Mouse (Mus musculus): ENCODE measurements at regions not wholly inside any gene's neighbourhood (a gene's known extent, or its start where the extent isn't known, plus 50 kb on each side); places are given as distances from the start of the nearest gene placed in this dataset.

DNA sequence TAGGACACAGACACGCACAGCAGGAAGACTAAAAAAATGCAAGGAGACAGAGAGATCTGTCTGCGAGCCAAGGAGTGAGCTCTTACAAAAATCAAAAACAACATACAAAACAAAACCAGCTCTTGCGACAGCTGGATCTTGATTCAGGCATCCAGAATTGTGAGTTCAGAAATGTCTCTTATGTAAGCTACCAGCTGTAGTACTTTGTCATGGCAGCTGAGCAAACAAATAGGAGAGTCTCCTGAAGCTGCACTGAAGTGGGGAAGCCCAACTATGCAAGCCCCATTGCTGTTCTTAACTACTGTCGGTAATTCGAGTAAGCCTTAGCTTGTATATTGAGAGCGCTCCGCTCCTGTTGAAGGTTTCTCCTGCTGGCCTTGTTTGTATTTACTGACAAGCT is 856.8 kb upstream of the Car8 start:
- TF ChIP-seq GATA1 (IDR thresholded peaks at IDR 0.05; ENCODE audit: borderline replicate concordance, low read length) (no peak), FLI1 (IDR thresholded peaks at IDR 0.05; ENCODE audit: low read length) (no peak)
- Histone ChIP-seq H3K9me3 (no peaks in the 10 kb centered on the region), H3K4me1 (peaks cover 15% of the 10 kb centered on the region), H3K27me3 (replicated peaks) (peaks cover 34% of the 10 kb centered on the region), H3K4me3 (replicated peaks) (no peak overlapping the region), H3K36me3 (replicated peaks; ENCODE audit: low read length) (no peaks in the 10 kb centered on the region)

- TF ChIP-seq GATA1 (IDR thresholded peaks at IDR 0.05; ENCODE audit: borderline replicate concordance, low read length) = no peak
- TF ChIP-seq FLI1 (IDR thresholded peaks at IDR 0.05; ENCODE audit: low read length) = no peak
- no peaks in the 10 kb centered on the region for H3K9me3 ChIP-seq
- peaks cover 35% of the 10 kb centered on the region for H3K27me3 ChIP-seq (replicated peaks)
- peak overlapping the region; percentile 33 for H3K4me3 ChIP-seq (replicated peaks)
- no peaks in the 10 kb centered on the region for H3K36me3 ChIP-seq (replicated peaks; ENCODE audit: low read length)
- H3K4me1 ChIP-seq = peaks cover 18% of the 10 kb centered on the region
Measured at GRCm38 (mm10) chr4:9094522-9094921, 855.7 kb upstream of the Car8 start.

- Histone ChIP-seq H3K27me3 (replicated peaks) (peaks cover 34% of the 10 kb centered on the region), H3K36me3 (replicated peaks; ENCODE audit: low read length) (no peaks in the 10 kb centered on the region), H3K4me3 (replicated peaks) (no peak overlapping the region), H3K9me3 (no peaks in the 10 kb centered on the region), H3K4me1 (peaks cover 17% of the 10 kb centered on the region)
- TF ChIP-seq GATA1 (IDR thresholded peaks at IDR 0.05; ENCODE audit: borderline replicate concordance, low read length) = no peak
- TF ChIP-seq FLI1 (IDR thresholded peaks at IDR 0.05; ENCODE audit: low read length) = no peak
Measured at GRCm38 (mm10) chr4:9094076-9094475, 855.2 kb upstream of the Car8 start.

- Histone ChIP-seq H3K4me1 (peaks cover 17% of the 10 kb centered on the region), H3K36me3 (replicated peaks; ENCODE audit: low read length) (no peaks in the 10 kb centered on the region), H3K27me3 (replicated peaks) (peaks cover 14% of the 10 kb centered on the region), H3K9me3 (0 out of 2 replicates have a peak, but pooled peaks cover 4% of the 10 kb centered on the region), H3K4me3 (replicated peaks) (no peak overlapping the region)
- TF ChIP-seq GATA1 (IDR thresholded peaks at IDR 0.05; ENCODE audit: borderline replicate concordance, low read length) (no peak), FLI1 (IDR thresholded peaks at IDR 0.05; ENCODE audit: low read length) (no peak)
Measured at GRCm38 (mm10) chr4:9083526-9083925, 844.7 kb upstream of the Car8 start.

- H3K27me3 ChIP-seq (replicated peaks) = peaks cover 12% of the 10 kb centered on the region
- H3K36me3 ChIP-seq (replicated peaks; ENCODE audit: low read length) = no peaks in the 10 kb centered on the region
- H3K4me3 ChIP-seq (replicated peaks) = no peak overlapping the region
- TF ChIP-seq GATA1 (IDR thresholded peaks at IDR 0.05; ENCODE audit: borderline replicate concordance, low read length) (no peak), FLI1 (IDR thresholded peaks at IDR 0.05; ENCODE audit: low read length) (no peak)
- H3K9me3 ChIP-seq = 0 out of 2 replicates have a peak, but pooled peaks cover 4% of the 10 kb centered on the region
- H3K4me1 ChIP-seq = peaks cover 17% of the 10 kb centered on the region
Measured at GRCm38 (mm10) chr4:9081701-9082562, 843.1 kb upstream of the Car8 start.

GRCm38 (mm10) chr4:9080821-9081493 is 842.1 kb upstream of the Car8 start:
- Histone ChIP-seq H3K36me3 (replicated peaks; ENCODE audit: low read length) (no peaks in the 10 kb centered on the region), H3K27me3 (replicated peaks) (peaks cover 10% of the 10 kb centered on the region), H3K4me3 (replicated peaks) (no peak overlapping the region), H3K9me3 (0 out of 2 replicates have a peak, but pooled peaks cover 4% of the 10 kb centered on the region), H3K4me1 (peaks cover 17% of the 10 kb centered on the region)
- no peak for TF ChIP-seq GATA1 (IDR thresholded peaks at IDR 0.05; ENCODE audit: borderline replicate concordance, low read length)
- TF ChIP-seq FLI1 (IDR thresholded peaks at IDR 0.05; ENCODE audit: low read length) = no peak

- Histone ChIP-seq H3K4me1 (peaks cover 17% of the 10 kb centered on the region), H3K27me3 (replicated peaks) (peaks cover 12% of the 10 kb centered on the region), H3K36me3 (replicated peaks; ENCODE audit: low read length) (no peaks in the 10 kb centered on the region), H3K9me3 (0 out of 2 replicates have a peak, but pooled peaks cover 4% of the 10 kb centered on the region), H3K4me3 (replicated peaks) (no peak overlapping the region)
- TF ChIP-seq FLI1 (IDR thresholded peaks at IDR 0.05; ENCODE audit: low read length) = no peak
- TF ChIP-seq GATA1 (IDR thresholded peaks at IDR 0.05; ENCODE audit: borderline replicate concordance, low read length) = no peak
Measured at GRCm38 (mm10) chr4:9079828-9080245, 841.0 kb upstream of the Car8 start.

DNA sequence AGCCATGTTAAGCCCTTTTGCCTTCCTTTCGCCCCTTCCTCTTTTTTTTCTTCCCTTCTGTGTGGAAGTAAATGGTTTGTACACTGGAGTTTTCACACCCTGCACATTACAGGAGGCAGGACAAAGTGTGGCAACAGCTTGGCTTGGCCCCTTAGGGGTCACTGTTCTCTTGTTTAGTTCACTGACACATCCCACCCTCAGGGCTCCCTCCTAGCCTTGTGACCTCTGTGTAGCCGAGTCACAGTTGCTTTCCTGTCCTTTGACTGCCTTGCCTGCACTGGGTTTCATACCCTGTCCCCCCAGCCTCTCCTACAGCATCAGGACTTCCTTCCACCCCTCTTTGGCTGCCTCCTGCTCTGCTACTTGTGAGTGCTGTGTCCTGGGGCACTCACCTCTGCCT is 835.6 kb upstream of the Car8 start:
- no peak for TF ChIP-seq FLI1 (IDR thresholded peaks at IDR 0.05; ENCODE audit: low read length)
- TF ChIP-seq GATA1 (IDR thresholded peaks at IDR 0.05; ENCODE audit: borderline replicate concordance, low read length) = no peak
- H3K36me3 ChIP-seq (replicated peaks; ENCODE audit: low read length) = no peaks in the 10 kb centered on the region
- H3K4me1 ChIP-seq = peaks cover 5% of the 10 kb centered on the region; the same call in 1 of the 2 replicates
- H3K27me3 ChIP-seq (replicated peaks) = peaks cover 27% of the 10 kb centered on the region
- no peaks in the 10 kb centered on the region for H3K9me3 ChIP-seq
- no peak overlapping the region for H3K4me3 ChIP-seq (replicated peaks)

- Histone ChIP-seq H3K4me3 (replicated peaks) (no peak overlapping the region), H3K4me1 (peaks cover 5% of the 10 kb centered on the region; the same call in 1 of the 2 replicates), H3K36me3 (replicated peaks; ENCODE audit: low read length) (no peaks in the 10 kb centered on the region), H3K27me3 (replicated peaks) (peaks cover 31% of the 10 kb centered on the region), H3K9me3 (no peaks in the 10 kb centered on the region)
- TF ChIP-seq GATA1 (IDR thresholded peaks at IDR 0.05; ENCODE audit: borderline replicate concordance, low read length) (no peak), FLI1 (IDR thresholded peaks at IDR 0.05; ENCODE audit: low read length) (no peak)
Measured at GRCm38 (mm10) chr4:9073736-9074428, 835.0 kb upstream of the Car8 start.

All from megakaryocyte, embryonic 14.5 days (primary cell).